5 mouse cellular contexts compared by ENCODE assay signal in the genomic region with DNA sequence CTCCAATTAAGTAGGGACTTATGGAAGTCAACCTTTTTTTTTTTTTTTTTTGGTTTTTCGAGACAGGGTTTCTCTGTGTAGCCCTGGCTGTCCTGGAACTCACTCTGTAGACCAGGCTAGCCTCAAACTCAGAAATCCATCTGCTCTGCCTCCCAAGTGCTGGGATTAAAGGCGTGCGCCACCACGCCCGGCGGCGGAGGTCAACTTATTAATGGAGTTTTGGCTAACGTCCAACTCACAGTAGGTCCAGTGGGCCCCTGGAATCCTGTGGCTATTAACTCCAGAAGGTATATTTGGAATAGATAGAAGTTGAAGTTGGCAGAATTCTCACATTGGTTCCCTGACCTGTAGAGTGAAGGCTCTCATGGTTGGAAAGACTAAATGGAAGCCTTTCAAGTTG. TPM values are rescaled to one million over a fixed set of nuclear protein-coding genes. Genes with fewer than 3 reads are reported as not detected.
"Had no signal": no experiment of that assay in that cellular context is flagged by ENCODE, and none has a peak within 500 bp of the region (broad histone marks: within the 10 kb centered on the region; RNA-seq: fewer than 3 reads in every experiment).

No protein-coding gene starts in this region.

RNA-seq across cellular contexts. Expression of a gene that starts 5.9 kb away (rescaled TPM):
- total RNA-seq: neutrophil, adult 5-6 weeks had no signal
- polyA plus RNA-seq: small intestine, adult 2 months; spleen, adult 2 months; thymus, adult 2 months had no signal

RNA-seq across cellular contexts. Expression of a gene that starts 24.7 kb away (rescaled TPM):
- total RNA-seq: neutrophil, adult 5-6 weeks had no signal

RNA-seq across cellular contexts. Expression of a gene that starts 25.4 kb away (rescaled TPM):
- total RNA-seq: neutrophil, adult 5-6 weeks had no signal

RNA-seq across cellular contexts. Expression of a gene that starts 33.9 kb away (rescaled TPM):
- total RNA-seq: neutrophil, adult 5-6 weeks had no signal
- polyA plus RNA-seq: neural tube, embryonic 14.5 days had no signal
